Mouse (Mus musculus) cerebellum, adult 2 months (tissue): ENCODE data around the gene Ntmt1. TPM values are rescaled to one million over a fixed set of nuclear protein-coding genes. Genes with fewer than 3 reads are reported as not detected.

ENCODE experiments used
- DNase-seq, 2 experiments: peaks; one replicate each; pipeline ENCODE4 v3.0.0; 2021
- H3K27ac ChIP-seq: fragments of 200-500 bp; 2 replicates; pipeline ENCODE4 v1.5.1; 2012; ENCODE audit warnings: low read length, control low read depth, inconsistent platforms; ENCODE audit not compliant: insufficient read depth
- H3K27me3 ChIP-seq: fragments of 200-500 bp; 2 replicates; pipeline ENCODE4 v1.6.1; 2012; ENCODE audit warnings: inconsistent platforms, mild to moderate bottlenecking, low read length, moderate library complexity; ENCODE audit not compliant: control insufficient read depth, insufficient read depth
- H3K4me1 ChIP-seq: fragments of 200-500 bp; 2 replicates; pipeline ENCODE4 v1.6.1; 2011; ENCODE audit warnings: low read length; ENCODE audit not compliant: control insufficient read depth, insufficient read depth
- H3K4me3 ChIP-seq: fragments of 200-500 bp; replicated peaks from 2 replicates; pipeline ENCODE3; 2011; ENCODE audit warnings: mild to moderate bottlenecking, low read depth, low read length, control low read depth; ENCODE audit not compliant: insufficient read depth
- CTCF ChIP-seq: fragments of 200-500 bp; IDR thresholded peaks from 2 replicates; pipeline ENCODE4 v1.5.1; 2011; ENCODE audit warnings: low read depth, mild to moderate bottlenecking, control low read depth, low read length, moderate library complexity, borderline replicate concordance; ENCODE audit not compliant: insufficient read depth
- POLR2A ChIP-seq: fragments of 200-500 bp; IDR thresholded peaks from 2 replicates; pipeline ENCODE4 v1.6.1; 2011; ENCODE audit warnings: low read length, control low read depth, borderline replicate concordance; ENCODE audit not compliant: insufficient read depth
- WGBS: fragments of 180-500 bp; shearing (Covaris S2); methylation state at CpG from one replicate; pipeline ENCODE4 v1.1.7; 2018; 5-methylcytosine and 5-hydroxymethylcytosine counted together
- polyA plus RNA-seq: library from polyadenylated mRNA; depleted of rRNA; stranded (reverse); fragments of >200 nt; gene quantifications from 2 replicates; pipeline ENCODE4 v1.2.3, GENCODE M21; 2012

The Ntmt1 gene
- polyA plus RNA-seq, 1 experiment: 37.8 TPM

GRCm38 (mm10) chr2:30794179-30795108, 13.2 kb upstream of the Ntmt1 start:
- H3K27ac ChIP-seq: peak overlapping the region; percentile 9; the same call in 1 of the 2 replicates
- DNase-seq: peak; percentile 90 to 98
- WGBS: 4% methylated on average over 48 of the region's 48 CpGs
- peak overlapping the region; percentile 59 for H3K4me3 ChIP-seq
- H3K4me1 ChIP-seq: no peaks in the 10 kb centered on the region
- H3K27me3 ChIP-seq: no peaks in the 10 kb centered on the region
- TF ChIP-seq CTCF (peak; percentile 97), POLR2A (no peak)

DNA sequence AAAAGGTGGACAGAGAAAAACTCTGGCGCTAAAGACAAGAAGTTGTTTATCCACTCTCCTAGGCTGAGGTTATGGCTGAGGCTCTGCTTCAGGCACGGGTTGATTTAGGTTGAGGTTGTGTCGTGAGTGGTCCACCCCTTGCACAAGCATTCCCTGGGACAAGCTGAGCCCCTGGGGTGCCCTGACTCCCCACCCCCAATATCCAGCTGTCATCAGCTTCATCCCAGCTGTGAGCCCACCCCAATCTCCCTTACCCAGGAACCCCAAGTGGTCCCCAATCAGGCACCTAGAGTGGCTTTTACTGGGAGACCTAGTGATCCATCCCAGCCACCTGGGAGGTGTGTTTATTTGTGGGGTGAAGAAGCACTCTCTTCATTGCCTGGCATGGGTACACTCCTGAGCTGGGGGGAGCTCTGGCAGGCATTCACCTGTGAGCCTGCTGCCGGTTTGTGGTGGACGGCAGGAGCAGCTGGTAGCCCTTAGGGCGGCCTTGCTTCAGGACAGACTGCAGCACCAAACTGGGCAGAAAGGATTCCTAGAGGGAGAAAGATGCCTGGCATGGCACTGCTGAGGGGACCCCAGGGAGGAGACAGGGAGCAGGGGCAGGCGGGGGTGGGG, 12.2 kb upstream of the Ntmt1 start:
- WGBS: 55% methylated on average over 7 of the region's 7 CpGs
- TF ChIP-seq CTCF: no peak
- no peak for TF ChIP-seq POLR2A
- Histone ChIP-seq H3K4me1 (no peaks in the 10 kb centered on the region), H3K27ac (no peak overlapping the region), H3K27me3 (no peaks in the 10 kb centered on the region), H3K4me3 (no peak overlapping the region)
- peak in 1 of 2 experiments; percentile 23 for DNase-seq

GRCm38 (mm10) chr2:30795889-30796275, 11.7 kb upstream of the Ntmt1 start:
- TF ChIP-seq POLR2A: no peak
- no peak for TF ChIP-seq CTCF
- 46% methylated on average over 5 of the region's 5 CpGs for WGBS
- H3K27me3 ChIP-seq: no peaks in the 10 kb centered on the region

GRCm38 (mm10) chr2:30796382-30796781, 11.2 kb upstream of the Ntmt1 start:
- Histone ChIP-seq H3K27me3 (no peaks in the 10 kb centered on the region; the same call in 1 of the 2 replicates), H3K4me1 (no peaks in the 10 kb centered on the region), H3K27ac (no peak overlapping the region), H3K4me3 (no peak overlapping the region)
- DNase-seq: peak; percentile 51 to 69
- TF ChIP-seq CTCF (no peak), POLR2A (no peak)
- 8% methylated on average over 11 of the region's 11 CpGs for WGBS

More at GRCm38 (mm10) chr2:30795889-30796275, 11.7 kb upstream of the Ntmt1 start:
- no peak overlapping the region for H3K27ac ChIP-seq
- H3K4me1 ChIP-seq: no peaks in the 10 kb centered on the region
- no peak overlapping the region for H3K4me3 ChIP-seq
- peak; percentile 24 to 34 for DNase-seq

- H3K27ac ChIP-seq: no peak overlapping the region
- no peaks in the 10 kb centered on the region; the same call in 1 of the 2 replicates for H3K27me3 ChIP-seq
- DNase-seq: no peak
- H3K4me3 ChIP-seq: no peak overlapping the region
- TF ChIP-seq CTCF (no peak), POLR2A (no peak)
- no peaks in the 10 kb centered on the region for H3K4me1 ChIP-seq
- 79% methylated on average over 3 of the region's 3 CpGs for WGBS
These were observed 8.2 kb upstream of the Ntmt1 start for GRCm38 (mm10) chr2:30799456-30799855.

DNA sequence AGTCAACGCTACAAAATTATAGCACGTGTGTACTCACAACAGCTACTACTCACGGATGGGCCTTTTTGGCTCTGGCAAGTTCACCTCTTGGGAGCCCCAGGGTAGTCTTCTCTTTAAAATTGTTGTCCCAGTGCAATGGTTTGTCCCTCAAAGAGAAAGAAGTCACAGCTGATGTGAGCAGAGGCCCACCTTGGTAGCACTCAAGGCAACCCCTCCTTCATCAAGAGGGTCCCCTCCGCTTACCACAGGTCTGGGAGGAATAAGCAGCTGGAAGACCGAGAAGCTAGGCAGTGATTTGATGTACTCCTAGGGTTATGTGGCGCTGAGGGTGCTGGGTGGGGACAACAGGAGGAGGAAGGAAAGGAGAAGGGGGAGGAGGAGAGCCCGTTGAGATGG, 7.0 kb upstream of the Ntmt1 start:
- no peak for TF ChIP-seq CTCF
- no peak for TF ChIP-seq POLR2A
- Histone ChIP-seq H3K4me1 (no peaks in the 10 kb centered on the region), H3K27me3 (no peaks in the 10 kb centered on the region; the same call in 1 of the 2 replicates), H3K4me3 (no peak overlapping the region), H3K27ac (no peak overlapping the region)
- WGBS: 67% methylated on average over 7 of the region's 7 CpGs
- no peak for DNase-seq

GRCm38 (mm10) chr2:30801067-30801852, 6.4 kb upstream of the Ntmt1 start:
- Histone ChIP-seq H3K27ac (no peak overlapping the region), H3K27me3 (no peaks in the 10 kb centered on the region; the same call in 1 of the 2 replicates), H3K4me3 (peak overlapping the region; percentile 36), H3K4me1 (no peaks in the 10 kb centered on the region)
- WGBS: 4% methylated on average over 77 of the region's 77 CpGs
- peak; percentile 39 to 49 for DNase-seq
- no peak for TF ChIP-seq CTCF
- no peak for TF ChIP-seq POLR2A
